In genomic region chr6:124664256-124664655, GRCm38 (mm10) we compare ENCODE assay signal across 11 mouse cellular contexts. TPM values are rescaled to one million over a fixed set of nuclear protein-coding genes. Genes with fewer than 3 reads are reported as not detected.
DNase-seq lines count a peak whose midpoint lies in the region; ATAC-seq and TF ChIP-seq lines count a peak whose summit lies in the region.
"Had no signal": no experiment of that assay in that cellular context is flagged by ENCODE, and none has a peak within 500 bp of the region (broad histone marks: within the 10 kb centered on the region; RNA-seq: fewer than 3 reads in every experiment).

No protein-coding gene starts in this region.

- H3K79me2 ChIP-seq in heart, adult 2 months (replicated peaks; ENCODE audit: control insufficient read depth, insufficient read depth, low read length): no peaks in the 10 kb centered on the region

- no peak for TF ChIP-seq CTCF in heart, adult 2 months (IDR thresholded peaks at IDR 0.05)

- WGBS in heart, embryonic 13.5 days: 78% methylated on average over 7 of the region's 7 CpGs
- 81% methylated on average over 7 of the region's 7 CpGs for WGBS in heart, adult 2 months
- WGBS in midbrain, embryonic 11.5 days: 89% methylated on average over 7 of the region's 7 CpGs
- whole genome bisulfite sequencing in midbrain, embryonic 13.5 days: 87% methylated on average over 7 of the region's 7 CpGs
- WGBS in limb, embryonic 14.5 days: 80% methylated on average over 7 of the region's 7 CpGs
- 77% methylated on average over 7 of the region's 7 CpGs for WGBS in stomach, embryonic 14.5 days
- 89% methylated on average over 7 of the region's 7 CpGs for WGBS in forebrain, embryonic 14.5 days

- H3K9ac ChIP-seq in heart, embryonic 13.5 days: no peak overlapping the region
- H3K9ac ChIP-seq in heart, adult 2 months (ENCODE audit: low read depth, low read length): no peak overlapping the region
- H3K9ac ChIP-seq in midbrain, embryonic 11.5 days (ENCODE audit: low read length): no peak overlapping the region
- H3K9ac ChIP-seq in midbrain, embryonic 13.5 days (replicated peaks): no peak overlapping the region
- H3K9ac ChIP-seq in limb, embryonic 14.5 days (ENCODE audit: low read depth, low read length, severe bottlenecking): no peak overlapping the region
- H3K9ac ChIP-seq in stomach, embryonic 14.5 days (replicated peaks; ENCODE audit: low read depth, low read length): no peak overlapping the region
- H3K9ac ChIP-seq in forebrain, embryonic 14.5 days (ENCODE audit: low read length): no peak overlapping the region

- H3K9me3 ChIP-seq in heart, embryonic 13.5 days: no peaks in the 10 kb centered on the region
- H3K9me3 ChIP-seq in midbrain, embryonic 11.5 days (ENCODE audit: control insufficient read depth, low read length): no peaks in the 10 kb centered on the region
- H3K9me3 ChIP-seq in midbrain, embryonic 13.5 days: no peaks in the 10 kb centered on the region
- H3K9me3 ChIP-seq in limb, embryonic 14.5 days (ENCODE audit: control insufficient read depth, low read length): no peaks in the 10 kb centered on the region
- H3K9me3 ChIP-seq in stomach, embryonic 14.5 days (ENCODE audit: control insufficient read depth, low read depth, low read length): no peaks in the 10 kb centered on the region
- no peaks in the 10 kb centered on the region for H3K9me3 ChIP-seq in forebrain, embryonic 14.5 days (replicated peaks; ENCODE audit: control insufficient read depth, low read length)

- H3K27me3 ChIP-seq in heart, embryonic 13.5 days (replicated peaks): no peaks in the 10 kb centered on the region
- H3K27me3 ChIP-seq in heart, adult 2 months (ENCODE audit: control insufficient read depth, insufficient read depth, low read length): no peaks in the 10 kb centered on the region
- no peaks in the 10 kb centered on the region for H3K27me3 ChIP-seq in midbrain, embryonic 11.5 days (ENCODE audit: control insufficient read depth, insufficient read depth, low read length)
- H3K27me3 ChIP-seq in midbrain, embryonic 13.5 days: no peaks in the 10 kb centered on the region
- H3K27me3 ChIP-seq in limb, embryonic 14.5 days (ENCODE audit: control insufficient read depth, insufficient read depth, low read length): no peaks in the 10 kb centered on the region
- no peaks in the 10 kb centered on the region for H3K27me3 ChIP-seq in stomach, embryonic 14.5 days (ENCODE audit: control insufficient read depth, insufficient read depth, low read length)
- no peaks in the 10 kb centered on the region for H3K27me3 ChIP-seq in forebrain, embryonic 14.5 days (replicated peaks; ENCODE audit: control insufficient read depth, insufficient read depth, low read length)

- ATAC-seq in heart, embryonic 13.5 days (ENCODE audit: extremely low read depth, insufficient number of reproducible peaks, low FRiP score, low TSS enrichment): no peak
- no peak for ATAC-seq in midbrain, embryonic 11.5 days (ENCODE audit: low FRiP score)
- ATAC-seq in midbrain, embryonic 13.5 days: no peak
- no peak for ATAC-seq in limb, embryonic 14.5 days (ENCODE audit: low FRiP score, low read depth)
- ATAC-seq in stomach, embryonic 14.5 days (ENCODE audit: insufficient number of reproducible peaks, insufficient read depth, low FRiP score, low read depth): no peak
- ATAC-seq in inflammation-experienced regulatory T-cells, adult 6 months: no peak
- ATAC-seq in forebrain, embryonic 14.5 days: no peak

- H3K36me3 ChIP-seq in heart, embryonic 13.5 days: peaks cover 5% of the 10 kb centered on the region
- H3K36me3 ChIP-seq in heart, adult 2 months (ENCODE audit: control insufficient read depth, insufficient read depth, low read length): no peaks in the 10 kb centered on the region
- no peaks in the 10 kb centered on the region for H3K36me3 ChIP-seq in midbrain, embryonic 11.5 days (ENCODE audit: control insufficient read depth, insufficient read depth, low read length)
- H3K36me3 ChIP-seq in midbrain, embryonic 13.5 days: no peaks in the 10 kb centered on the region
- no peaks in the 10 kb centered on the region for H3K36me3 ChIP-seq in limb, embryonic 14.5 days (ENCODE audit: control insufficient read depth, insufficient read depth, low read length)
- H3K36me3 ChIP-seq in stomach, embryonic 14.5 days (ENCODE audit: control insufficient read depth, insufficient read depth, low read length): no peaks in the 10 kb centered on the region
- no peaks in the 10 kb centered on the region for H3K36me3 ChIP-seq in forebrain, embryonic 14.5 days (ENCODE audit: control insufficient read depth, insufficient read depth, low read length)

- H3K4me3 ChIP-seq in heart, embryonic 13.5 days: peak overlapping the region; percentile 82
- no peak overlapping the region for H3K4me3 ChIP-seq in heart, adult 2 months
- H3K4me3 ChIP-seq in midbrain, embryonic 11.5 days (ENCODE audit: low read depth, low read length): no peak overlapping the region
- H3K4me3 ChIP-seq in midbrain, embryonic 13.5 days (replicated peaks): no peak overlapping the region
- H3K4me3 ChIP-seq in limb, embryonic 14.5 days (replicated peaks; ENCODE audit: low read length): peak overlapping the region; percentile 71
- no peak overlapping the region; the same call in 1 of the 2 replicates for H3K4me3 ChIP-seq in stomach, embryonic 14.5 days (ENCODE audit: low read depth, low read length)
- H3K4me3 ChIP-seq in forebrain, embryonic 14.5 days (ENCODE audit: low read depth, low read length): no peak overlapping the region

- DNase-seq in heart, adult 2 months: no peak
- DNase-seq in midbrain, embryonic 11.5 days (ENCODE audit: low spot score, missing footprints): peak; percentile 82
- DNase-seq in limb, embryonic 14.5 days (ENCODE audit: low spot score): no peak
- DNase-seq in forebrain, embryonic 14.5 days (ENCODE audit: low spot score): no peak
- DNase-seq: cerebellum, postnatal 25 days; gastrocnemius, postnatal 25 days; layer of hippocampus, postnatal 36 days had no signal

- peak overlapping the region; percentile 87 for H3K4me2 ChIP-seq in heart, embryonic 13.5 days
- no peak overlapping the region for H3K4me2 ChIP-seq in midbrain, embryonic 11.5 days
- H3K4me2 ChIP-seq in midbrain, embryonic 13.5 days (replicated peaks): no peak overlapping the region
- peak overlapping the region; percentile 72 for H3K4me2 ChIP-seq in limb, embryonic 14.5 days (replicated peaks; ENCODE audit: low read depth, low read length, severe bottlenecking)
- H3K4me2 ChIP-seq in stomach, embryonic 14.5 days (replicated peaks; ENCODE audit: low read depth, low read length): peak overlapping the region; percentile 63; the same call in 1 of the 2 replicates
- no peak overlapping the region for H3K4me2 ChIP-seq in forebrain, embryonic 14.5 days (ENCODE audit: low read length)

- H3K27ac ChIP-seq in heart, embryonic 13.5 days (replicated peaks): no peak overlapping the region
- no peak overlapping the region for H3K27ac ChIP-seq in heart, adult 2 months
- H3K27ac ChIP-seq in midbrain, embryonic 11.5 days (ENCODE audit: low read depth, low read length): no peak overlapping the region
- H3K27ac ChIP-seq in midbrain, embryonic 13.5 days: no peak overlapping the region
- H3K27ac ChIP-seq in limb, embryonic 14.5 days (replicated peaks; ENCODE audit: low read depth, low read length): no peak overlapping the region
- no peak overlapping the region for H3K27ac ChIP-seq in stomach, embryonic 14.5 days (ENCODE audit: low read length)
- no peak overlapping the region for H3K27ac ChIP-seq in forebrain, embryonic 14.5 days (ENCODE audit: low read depth, low read length)

- intact Hi-C loops in heart, adult 2 months (cut with DNase I): no loop called here

- TF ChIP-seq EP300 in heart, adult 2 months (IDR thresholded peaks at IDR 0.05; ENCODE audit: insufficient read depth, low read depth, low read length): no peak

- peaks cover 12% of the 10 kb centered on the region for H3K4me1 ChIP-seq in heart, embryonic 13.5 days
- H3K4me1 ChIP-seq in heart, adult 2 months (ENCODE audit: control insufficient read depth, insufficient read depth, low read length): no peaks in the 10 kb centered on the region
- no peaks in the 10 kb centered on the region; the same call in 1 of the 2 replicates for H3K4me1 ChIP-seq in midbrain, embryonic 11.5 days (ENCODE audit: control insufficient read depth, insufficient read depth, low read length)
- peaks cover 10% of the 10 kb centered on the region for H3K4me1 ChIP-seq in midbrain, embryonic 13.5 days (replicated peaks)
- peaks cover 4% of the 10 kb centered on the region; the same call in 1 of the 2 replicates for H3K4me1 ChIP-seq in limb, embryonic 14.5 days (ENCODE audit: control insufficient read depth, insufficient read depth, low read length)
- H3K4me1 ChIP-seq in stomach, embryonic 14.5 days (ENCODE audit: control insufficient read depth, insufficient read depth, low read length): no peaks in the 10 kb centered on the region
- H3K4me1 ChIP-seq in forebrain, embryonic 14.5 days (ENCODE audit: control insufficient read depth, insufficient read depth, low read length): peaks cover 5% of the 10 kb centered on the region; the same call in 1 of the 2 replicates

- no peak for TF ChIP-seq POLR2A in heart, adult 2 months (IDR thresholded peaks at IDR 0.05; ENCODE audit: insufficient read depth, low read depth, low read length)
- no peak for TF ChIP-seq POLR2A in limb, embryonic 14.5 days (IDR thresholded peaks at IDR 0.05; ENCODE audit: borderline replicate concordance, extremely low read depth, insufficient read depth, insufficient read length)

RNA-seq across cellular contexts. Expression of gene Lpcat3, which starts 1.4 kb away (rescaled TPM):
- 44.1 and 47.4 TPM in 2 replicates for polyA plus RNA-seq in heart, embryonic 13.5 days (2015; fragmentation: Nextera tagmentation; extraction: Ambion mirVana)
- 10 to 100 TPM; 34.9 to 40.5 TPM for total RNA-seq in heart, adult 2 months (2021)
- polyA plus RNA-seq in heart, adult 2 months (2012; rRNA removed): 73.4 and 116 TPM in 2 replicates
- polyA plus RNA-seq in midbrain, embryonic 11.5 days (2014; fragmentation: Nextera tagmentation; extraction: Ambion mirVana): 30.9 and 32.3 TPM in 2 replicates
- polyA plus RNA-seq in midbrain, embryonic 13.5 days (2015; fragmentation: Nextera tagmentation; extraction: Ambion mirVana): 39.6 and 40.0 TPM in 2 replicates
- polyA plus RNA-seq in limb, embryonic 14.5 days (2012; rRNA removed): 80.8 and 101 TPM in 2 replicates
- polyA plus RNA-seq in limb, embryonic 14.5 days (2014; fragmentation: Nextera tagmentation; extraction: Ambion mirVana): 49.3 and 51.7 TPM in 2 replicates
- polyA plus RNA-seq in stomach, embryonic 14.5 days (2014; fragmentation: Nextera tagmentation; extraction: Ambion mirVana): 58.6 and 60.0 TPM in 2 replicates
- polyA plus RNA-seq in inflammation-experienced regulatory T-cells, adult 6 months (2017; shearing (Covaris generic)): 10 to 100 TPM; 20.3 to 27.2 (median 24.9) TPM
- polyA plus RNA-seq in forebrain, embryonic 14.5 days (2014; fragmentation: Nextera tagmentation; extraction: Ambion mirVana): 33.4 and 38.7 TPM in 2 replicates

RNA-seq across cellular contexts. Expression of gene C1s2, which starts 28.4 kb away (rescaled TPM):
- polyA plus RNA-seq in heart, embryonic 13.5 days (2015; fragmentation: Nextera tagmentation; extraction: Ambion mirVana): not detected in 2 replicates
- under 1 TPM; 0.26 to 0.48 TPM for total RNA-seq in heart, adult 2 months (2021)
- polyA plus RNA-seq in heart, adult 2 months (2012; rRNA removed): not detected in 2 replicates
- not detected in 2 replicates for polyA plus RNA-seq in midbrain, embryonic 11.5 days (2014; fragmentation: Nextera tagmentation; extraction: Ambion mirVana)
- 0.13 TPM in 2 replicates for polyA plus RNA-seq in midbrain, embryonic 13.5 days (2015; fragmentation: Nextera tagmentation; extraction: Ambion mirVana)
- polyA plus RNA-seq in limb, embryonic 14.5 days (2012; rRNA removed): 0.23 and 0.24 TPM in 2 replicates
- polyA plus RNA-seq in limb, embryonic 14.5 days (2014; fragmentation: Nextera tagmentation; extraction: Ambion mirVana): 0.10 TPM in 1 of 2 replicates, not detected in the other
- not detected in 2 replicates for polyA plus RNA-seq in stomach, embryonic 14.5 days (2014; fragmentation: Nextera tagmentation; extraction: Ambion mirVana)
- polyA plus RNA-seq in inflammation-experienced regulatory T-cells, adult 6 months (2017; shearing (Covaris generic)): not detected
- 0.10 TPM in 1 of 2 replicates, not detected in the other for polyA plus RNA-seq in forebrain, embryonic 14.5 days (2014; fragmentation: Nextera tagmentation; extraction: Ambion mirVana)

RNA-seq across cellular contexts. Expression of gene Emg1, which starts 47.7 kb away (rescaled TPM):
- 113 and 130 TPM in 2 replicates for polyA plus RNA-seq in heart, embryonic 13.5 days (2015; fragmentation: Nextera tagmentation; extraction: Ambion mirVana)
- 10 to 100 TPM; 71.4 to 78.8 TPM for total RNA-seq in heart, adult 2 months (2021)
- polyA plus RNA-seq in heart, adult 2 months (2012; rRNA removed): 51.8 and 79.0 TPM in 2 replicates
- 215 and 219 TPM in 2 replicates for polyA plus RNA-seq in midbrain, embryonic 11.5 days (2014; fragmentation: Nextera tagmentation; extraction: Ambion mirVana)
- 136 and 144 TPM in 2 replicates for polyA plus RNA-seq in midbrain, embryonic 13.5 days (2015; fragmentation: Nextera tagmentation; extraction: Ambion mirVana)
- polyA plus RNA-seq in limb, embryonic 14.5 days (2012; rRNA removed): 135 and 148 TPM in 2 replicates
- 179 and 185 TPM in 2 replicates for polyA plus RNA-seq in limb, embryonic 14.5 days (2014; fragmentation: Nextera tagmentation; extraction: Ambion mirVana)
- polyA plus RNA-seq in stomach, embryonic 14.5 days (2014; fragmentation: Nextera tagmentation; extraction: Ambion mirVana): 201 and 205 TPM in 2 replicates
- 100 to 1,000 TPM; 373 to 490 (median 480) TPM for polyA plus RNA-seq in inflammation-experienced regulatory T-cells, adult 6 months (2017; shearing (Covaris generic))
- polyA plus RNA-seq in forebrain, embryonic 14.5 days (2014; fragmentation: Nextera tagmentation; extraction: Ambion mirVana): 166 and 186 TPM in 2 replicates

RNA-seq across cellular contexts. Expression of gene Phb2, which starts 47.9 kb away (rescaled TPM):
- 293 and 326 TPM in 2 replicates for polyA plus RNA-seq in heart, embryonic 13.5 days (2015; fragmentation: Nextera tagmentation; extraction: Ambion mirVana)
- 100 to 1,000 TPM; 260 to 292 TPM for total RNA-seq in heart, adult 2 months (2021)
- 184 and 200 TPM in 2 replicates for polyA plus RNA-seq in heart, adult 2 months (2012; rRNA removed)
- polyA plus RNA-seq in midbrain, embryonic 11.5 days (2014; fragmentation: Nextera tagmentation; extraction: Ambion mirVana): 343 and 353 TPM in 2 replicates
- 258 and 276 TPM in 2 replicates for polyA plus RNA-seq in midbrain, embryonic 13.5 days (2015; fragmentation: Nextera tagmentation; extraction: Ambion mirVana)
- polyA plus RNA-seq in limb, embryonic 14.5 days (2012; rRNA removed): 203 and 205 TPM in 2 replicates
- polyA plus RNA-seq in limb, embryonic 14.5 days (2014; fragmentation: Nextera tagmentation; extraction: Ambion mirVana): 295 and 296 TPM in 2 replicates
- 290 and 305 TPM in 2 replicates for polyA plus RNA-seq in stomach, embryonic 14.5 days (2014; fragmentation: Nextera tagmentation; extraction: Ambion mirVana)
- polyA plus RNA-seq in inflammation-experienced regulatory T-cells, adult 6 months (2017; shearing (Covaris generic)): 10 to 100 TPM; 60.8 to 70.7 (median 70.0) TPM
- 237 and 245 TPM in 2 replicates for polyA plus RNA-seq in forebrain, embryonic 14.5 days (2014; fragmentation: Nextera tagmentation; extraction: Ambion mirVana)

Comparison
In these comparisons a context has a peak if more than half of its experiments do, and no peak if none do; other contexts are left out.
1. H3K4me3 ChIP-seq: peak in heart, embryonic 13.5 days (single experiment) and limb, embryonic 14.5 days (single experiment); none in heart, adult 2 months (single experiment), midbrain, embryonic 11.5 days (single experiment), midbrain, embryonic 13.5 days (single experiment), stomach, embryonic 14.5 days (single experiment) and forebrain, embryonic 14.5 days (single experiment).
2. H3K4me2 ChIP-seq: peak in heart, embryonic 13.5 days (single experiment), limb, embryonic 14.5 days (single experiment) and stomach, embryonic 14.5 days (single experiment); none in midbrain, embryonic 11.5 days (single experiment), midbrain, embryonic 13.5 days (single experiment) and forebrain, embryonic 14.5 days (single experiment).